ENCODE assay signal across 11 mouse cellular contexts in genomic region chr15:90333275-90333674, GRCm38 (mm10).
DNase-seq lines count a peak whose midpoint lies in the region; ATAC-seq lines count a peak whose summit lies in the region.
"Had no signal": no experiment of that assay in that cellular context is flagged by ENCODE, and none has a peak within 500 bp of the region (broad histone marks: within the 10 kb centered on the region; RNA-seq: fewer than 3 reads in every experiment).

No protein-coding gene starts in this region.

- no peaks in the 10 kb centered on the region for H3K27me3 ChIP-seq in hindbrain, embryonic 11.5 days (ENCODE audit: control insufficient read depth, insufficient read depth, low read length)
- H3K27me3 ChIP-seq in hindbrain, embryonic 13.5 days: no peaks in the 10 kb centered on the region
- H3K27me3 ChIP-seq in neural tube, embryonic 15.5 days (replicated peaks): no peaks in the 10 kb centered on the region
- no peaks in the 10 kb centered on the region for H3K27me3 ChIP-seq in intestine, embryonic 16.5 days (replicated peaks; ENCODE audit: control insufficient read depth, insufficient read depth, low read length)
- H3K27me3 ChIP-seq in stomach, embryonic 15.5 days (replicated peaks): no peaks in the 10 kb centered on the region

- no peak overlapping the region for H3K4me3 ChIP-seq in hindbrain, embryonic 11.5 days (ENCODE audit: low read depth, low read length)
- H3K4me3 ChIP-seq in hindbrain, embryonic 13.5 days: no peak overlapping the region
- H3K4me3 ChIP-seq in neural tube, embryonic 15.5 days (replicated peaks): no peak overlapping the region
- no peak overlapping the region for H3K4me3 ChIP-seq in intestine, embryonic 16.5 days (ENCODE audit: low read length)
- no peak overlapping the region for H3K4me3 ChIP-seq in stomach, embryonic 15.5 days (replicated peaks)
- H3K4me3 ChIP-seq: erythroblast, embryonic 14.5 days; heart, embryonic 10.5 days had no signal

- no peak overlapping the region for H3K9ac ChIP-seq in hindbrain, embryonic 11.5 days (ENCODE audit: low read depth, low read length)
- H3K9ac ChIP-seq in hindbrain, embryonic 13.5 days: no peak overlapping the region
- H3K9ac ChIP-seq in neural tube, embryonic 15.5 days (replicated peaks): no peak overlapping the region
- H3K9ac ChIP-seq in intestine, embryonic 16.5 days (ENCODE audit: low read depth, low read length): no peak overlapping the region
- no peak overlapping the region for H3K9ac ChIP-seq in stomach, embryonic 15.5 days
- H3K9ac ChIP-seq: liver, embryonic 14.5 days had no signal

- H3K4me2 ChIP-seq in hindbrain, embryonic 11.5 days (replicated peaks; ENCODE audit: low read depth, low read length): no peak overlapping the region
- H3K4me2 ChIP-seq in hindbrain, embryonic 13.5 days: no peak overlapping the region
- H3K4me2 ChIP-seq in neural tube, embryonic 15.5 days: no peak overlapping the region
- H3K4me2 ChIP-seq in intestine, embryonic 16.5 days (ENCODE audit: low read depth, low read length): no peak overlapping the region
- no peak overlapping the region for H3K4me2 ChIP-seq in stomach, embryonic 15.5 days

- H3K9me3 ChIP-seq in hindbrain, embryonic 11.5 days (ENCODE audit: control insufficient read depth, low read length): no peaks in the 10 kb centered on the region
- H3K9me3 ChIP-seq in hindbrain, embryonic 13.5 days: no peaks in the 10 kb centered on the region
- no peaks in the 10 kb centered on the region for H3K9me3 ChIP-seq in neural tube, embryonic 15.5 days (replicated peaks)
- H3K9me3 ChIP-seq in intestine, embryonic 16.5 days (ENCODE audit: control insufficient read depth, low read length): no peaks in the 10 kb centered on the region
- no peaks in the 10 kb centered on the region for H3K9me3 ChIP-seq in stomach, embryonic 15.5 days
- H3K9me3 ChIP-seq: heart, embryonic 10.5 days had no signal

- H3K36me3 ChIP-seq in hindbrain, embryonic 11.5 days (ENCODE audit: control insufficient read depth, insufficient read depth, low read length): no peaks in the 10 kb centered on the region
- H3K36me3 ChIP-seq in hindbrain, embryonic 13.5 days: no peaks in the 10 kb centered on the region
- H3K36me3 ChIP-seq in neural tube, embryonic 15.5 days: no peaks in the 10 kb centered on the region
- no peaks in the 10 kb centered on the region for H3K36me3 ChIP-seq in intestine, embryonic 16.5 days (ENCODE audit: control insufficient read depth, insufficient read depth, low read length)
- H3K36me3 ChIP-seq in stomach, embryonic 15.5 days: no peaks in the 10 kb centered on the region
- H3K36me3 ChIP-seq: heart, embryonic 10.5 days had no signal

- no peak overlapping the region for H3K27ac ChIP-seq in hindbrain, embryonic 11.5 days (ENCODE audit: low read depth, low read length)
- H3K27ac ChIP-seq in hindbrain, embryonic 13.5 days: no peak overlapping the region
- H3K27ac ChIP-seq in neural tube, embryonic 15.5 days (replicated peaks): no peak overlapping the region
- no peak overlapping the region for H3K27ac ChIP-seq in intestine, embryonic 16.5 days (ENCODE audit: low read length)
- H3K27ac ChIP-seq in stomach, embryonic 15.5 days: no peak overlapping the region; the same call in 1 of the 2 replicates
- H3K27ac ChIP-seq: heart, embryonic 10.5 days; liver, embryonic 14.5 days had no signal

- peak; percentile 65 for DNase-seq in hindbrain, embryonic 11.5 days (ENCODE audit: low spot score)
- DNase-seq in neural tube, embryonic 10.5 days (ENCODE audit: extremely low spot score, low spot score): peak; percentile 68
- no peak for DNase-seq in gastrocnemius, postnatal 10 days
- no peak for DNase-seq in gastrocnemius, adult 8-10 months (ENCODE audit: low spot score in 2 of 2)

- peak; percentile 75 for ATAC-seq in hindbrain, embryonic 11.5 days (ENCODE audit: low FRiP score)
- no peak for ATAC-seq in hindbrain, embryonic 13.5 days (ENCODE audit: low FRiP score)
- ATAC-seq in neural tube, embryonic 15.5 days (ENCODE audit: low FRiP score): no peak
- ATAC-seq in intestine, embryonic 16.5 days: peak; percentile 67
- ATAC-seq in stomach, embryonic 15.5 days (ENCODE audit: insufficient read depth, low FRiP score, low read depth): peak; percentile 53; the same call in 1 of the 2 replicates

- H3K4me1 ChIP-seq in hindbrain, embryonic 11.5 days (replicated peaks; ENCODE audit: control insufficient read depth, insufficient read depth, low read length): no peaks in the 10 kb centered on the region
- H3K4me1 ChIP-seq in hindbrain, embryonic 13.5 days (replicated peaks): peaks cover 10% of the 10 kb centered on the region
- H3K4me1 ChIP-seq in neural tube, embryonic 15.5 days: 0 out of 2 replicates have a peak, but pooled peaks cover 5% of the 10 kb centered on the region
- no peaks in the 10 kb centered on the region; the same call in 1 of the 2 replicates for H3K4me1 ChIP-seq in intestine, embryonic 16.5 days (ENCODE audit: control insufficient read depth, insufficient read depth, low read length)
- no peaks in the 10 kb centered on the region for H3K4me1 ChIP-seq in stomach, embryonic 15.5 days
- H3K4me1 ChIP-seq: heart, embryonic 10.5 days had no signal

- 6% methylated on average over 4 of the region's 4 CpGs for WGBS in hindbrain, embryonic 11.5 days
- 7% methylated on average over 4 of the region's 4 CpGs for WGBS in hindbrain, embryonic 13.5 days
- 7% methylated on average over 4 of the region's 4 CpGs for WGBS in neural tube, embryonic 15.5 days
- WGBS in intestine, embryonic 16.5 days: 41% methylated on average over 4 of the region's 4 CpGs
- WGBS in stomach, embryonic 15.5 days: 19% methylated on average over 4 of the region's 4 CpGs

Comparison
In these comparisons a context has a peak if more than half of its experiments do, and no peak if none do; other contexts are left out.
1. ATAC-seq: peak in hindbrain, embryonic 11.5 days (single experiment), intestine, embryonic 16.5 days (single experiment) and stomach, embryonic 15.5 days (single experiment); none in hindbrain, embryonic 13.5 days (single experiment) and neural tube, embryonic 15.5 days (single experiment).
2. DNase-seq: peak in hindbrain, embryonic 11.5 days (single experiment) and neural tube, embryonic 10.5 days (single experiment); none in gastrocnemius, postnatal 10 days (single experiment) and gastrocnemius, adult 8-10 months (0 of 2).